Mouse (Mus musculus) hindbrain, embryonic 13.5 days (tissue): ENCODE results near the gene Zfhx3. TPM values are rescaled to one million over a fixed set of nuclear protein-coding genes. Genes with fewer than 3 reads are reported as not detected.

Experiments
- ATAC-seq: fragments of 200-750 bp; cut with Nextera tagmentation; 2 replicates; pipeline ENCODE4 v1.8.0; 2017; ENCODE audit warnings: moderate TSS enrichment; ENCODE audit not compliant: low FRiP score
- H3K27ac ChIP-seq: fragments of 300-500 bp; sonication (generic); 2 replicates; pipeline ENCODE4 v1.5.1; 2015; ENCODE audit warnings: inconsistent platforms, mild to moderate bottlenecking, moderate library complexity
- H3K27me3 ChIP-seq: fragments of 300-500 bp; sonication (generic); 2 replicates; pipeline ENCODE4 v1.6.1; 2015; ENCODE audit warnings: mild to moderate bottlenecking, inconsistent platforms
- H3K36me3 ChIP-seq: fragments of 300-500 bp; sonication (generic); 2 replicates; pipeline ENCODE4 v1.6.1; 2015; ENCODE audit warnings: mild to moderate bottlenecking, inconsistent platforms
- H3K4me1 ChIP-seq: fragments of 300-500 bp; sonication (generic); replicated peaks from 2 replicates; pipeline ENCODE4 v1.6.1; 2015; ENCODE audit warnings: inconsistent platforms
- H3K4me2 ChIP-seq: fragments of 300-500 bp; sonication (generic); 2 replicates; pipeline ENCODE4 v1.6.1; 2015; ENCODE audit warnings: inconsistent platforms, mild to moderate bottlenecking, moderate library complexity
- H3K4me3 ChIP-seq: fragments of 300-500 bp; sonication (generic); 2 replicates; pipeline ENCODE4 v1.5.1; 2015; ENCODE audit warnings: mild to moderate bottlenecking, inconsistent platforms
- H3K9ac ChIP-seq: fragments of 300-500 bp; sonication (generic); 2 replicates; pipeline ENCODE4 v1.6.1; 2015; ENCODE audit warnings: mild to moderate bottlenecking, inconsistent platforms
- H3K9me3 ChIP-seq: fragments of 300-500 bp; sonication (generic); 2 replicates; pipeline ENCODE4 v1.6.1; 2016; ENCODE audit warnings: inconsistent platforms
- WGBS: fragments of 180-500 bp; shearing (Covaris S2); methylation state at CpG from one replicate; pipeline ENCODE4 v1.1.7; 2015; 5-methylcytosine and 5-hydroxymethylcytosine counted together
- polyA plus RNA-seq: library from polyadenylated mRNA; unstranded; fragments of >200 nt; fragmentation: Nextera tagmentation; extraction: Ambion mirVana; gene quantifications from 2 replicates; pipeline ENCODE4 v1.2.1, GENCODE M21; 2015

Zfhx3 gene
- polyA plus RNA-seq, 1 experiment from 2014 or later, result 36.9 TPM

DNA sequence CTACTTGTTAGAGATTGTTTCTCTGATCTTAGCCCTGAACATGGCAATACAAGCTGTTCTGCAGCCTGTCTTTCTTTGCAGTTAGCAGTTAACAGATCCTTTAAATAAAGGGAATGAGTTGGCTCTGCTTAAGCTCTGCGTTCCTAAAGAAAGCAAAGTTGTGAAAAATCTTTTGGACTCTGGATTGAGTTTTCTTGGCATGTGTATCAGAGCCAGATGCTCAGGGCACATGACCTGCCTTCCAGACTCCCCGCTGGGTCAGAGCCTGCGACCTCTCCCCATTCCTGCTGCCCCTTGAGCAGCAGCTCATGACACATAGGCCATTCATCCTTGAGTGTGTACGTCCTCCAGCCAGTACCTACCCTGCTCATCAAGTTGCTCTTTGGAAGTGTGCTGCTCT is 81.9 kb downstream of the Zfhx3 start:
- no peak overlapping the region for H3K27ac ChIP-seq
- no peaks in the 10 kb centered on the region for H3K27me3 ChIP-seq
- H3K36me3 ChIP-seq, result no peaks in the 10 kb centered on the region
- no peak overlapping the region for H3K4me2 ChIP-seq
- no peak for ATAC-seq
- 67% methylated on average over 4 of the region's 4 CpGs for WGBS
- H3K4me3 ChIP-seq, result no peak overlapping the region
- peaks cover 11% of the 10 kb centered on the region for H3K4me1 ChIP-seq
- H3K9ac ChIP-seq, result no peak overlapping the region
- H3K9me3 ChIP-seq, result no peaks in the 10 kb centered on the region; the same call in 1 of the 2 replicates

DNA sequence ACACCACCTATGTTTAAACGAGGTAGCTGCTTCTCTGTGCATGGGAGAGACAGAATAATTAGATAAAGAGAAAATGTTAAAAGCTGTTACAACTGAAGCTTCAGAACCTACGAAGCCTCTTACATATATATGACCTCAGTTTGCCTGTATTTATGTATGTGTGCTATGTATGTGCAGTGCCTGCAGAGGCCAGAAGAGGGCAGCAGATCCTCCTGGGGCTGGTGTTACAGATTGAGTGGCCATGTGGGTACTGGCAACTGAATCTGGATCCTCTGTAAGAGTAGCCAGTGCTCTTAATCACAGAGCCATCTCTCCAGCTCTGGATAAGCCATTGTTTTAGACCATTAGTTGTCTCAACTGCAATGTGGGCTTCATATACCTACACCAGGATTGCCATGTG is 82.8 kb downstream of the Zfhx3 start:
- H3K4me3 ChIP-seq, result no peak overlapping the region
- no peak overlapping the region for H3K9ac ChIP-seq
- no peak for ATAC-seq
- no peaks in the 10 kb centered on the region for H3K36me3 ChIP-seq
- H3K9me3 ChIP-seq, result no peaks in the 10 kb centered on the region; the same call in 1 of the 2 replicates
- 89% methylated on average over 2 of the region's 2 CpGs for WGBS
- H3K27ac ChIP-seq, result no peak overlapping the region
- H3K4me2 ChIP-seq, result no peak overlapping the region
- no peaks in the 10 kb centered on the region for H3K27me3 ChIP-seq
- peaks cover 13% of the 10 kb centered on the region for H3K4me1 ChIP-seq

DNA sequence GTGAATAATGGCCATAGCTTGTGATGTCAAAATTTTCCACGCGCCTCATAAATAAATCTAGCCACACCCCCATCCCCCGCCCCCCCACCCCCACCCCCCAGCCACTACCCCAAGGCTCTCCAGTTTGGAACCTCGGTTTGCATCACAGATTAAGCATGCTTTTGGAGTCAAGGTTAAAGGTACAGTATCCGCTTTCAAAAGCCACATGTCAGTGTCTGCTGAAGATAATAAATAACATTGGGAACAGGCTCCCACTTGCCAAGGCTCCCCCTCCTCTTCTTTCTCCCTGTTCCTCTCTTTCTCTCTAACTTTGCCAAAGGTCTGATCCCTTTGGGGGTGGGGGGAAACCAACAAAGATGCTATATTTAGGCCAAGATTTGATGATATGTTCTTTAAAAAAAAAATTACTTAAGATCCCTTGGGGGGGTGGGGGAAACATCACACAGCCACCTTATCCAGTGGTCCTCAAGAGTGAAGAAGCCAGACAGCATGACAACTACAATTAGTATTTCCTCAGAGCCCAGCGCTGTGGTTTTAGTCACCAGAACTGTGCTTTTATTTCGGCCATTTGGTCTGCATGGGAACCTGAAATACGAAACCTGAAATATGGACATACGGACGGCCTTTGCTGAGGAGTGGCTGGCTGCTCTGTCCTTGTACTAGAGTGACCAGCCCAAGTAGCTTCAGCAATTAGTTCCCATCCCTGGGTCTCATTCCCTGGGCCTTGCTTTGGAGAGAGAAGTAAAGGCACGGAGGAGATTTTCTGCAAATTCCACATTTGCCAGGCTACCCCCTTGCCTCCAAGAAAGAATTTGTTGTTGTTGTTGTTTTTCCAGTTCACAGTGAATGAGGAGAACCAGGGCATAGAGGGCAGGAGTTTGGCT is 84.4 kb downstream of the Zfhx3 start:
- peaks cover 13% of the 10 kb centered on the region for H3K4me1 ChIP-seq
- H3K4me3 ChIP-seq, result no peak overlapping the region
- H3K36me3 ChIP-seq, result no peaks in the 10 kb centered on the region
- no peak for ATAC-seq
- 0 out of 2 replicates have a peak overlapping the region, but pooled peaks have one; percentile 12 for H3K27ac ChIP-seq
- no peaks in the 10 kb centered on the region; the same call in 1 of the 2 replicates for H3K9me3 ChIP-seq
- H3K27me3 ChIP-seq, result no peaks in the 10 kb centered on the region
- WGBS, result 70% methylated on average over 11 of the region's 11 CpGs
- peak overlapping the region; percentile 37 for H3K4me2 ChIP-seq
- no peak overlapping the region for H3K9ac ChIP-seq

GRCm38 (mm10) chr8:108027561-108028025 is 85.1 kb downstream of the Zfhx3 start:
- Histone ChIP-seq H3K4me3 (no peak overlapping the region), H3K9ac (no peak overlapping the region), H3K9me3 (no peaks in the 10 kb centered on the region; the same call in 1 of the 2 replicates), H3K4me2 (peak overlapping the region; percentile 37), H3K27me3 (no peaks in the 10 kb centered on the region), H3K27ac (peak overlapping the region; percentile 12; the same call in 1 of the 2 replicates), H3K4me1 (peaks cover 13% of the 10 kb centered on the region), H3K36me3 (no peaks in the 10 kb centered on the region)
- WGBS, result 57% methylated on average over 20 of the region's 20 CpGs
- no peak for ATAC-seq

DNA sequence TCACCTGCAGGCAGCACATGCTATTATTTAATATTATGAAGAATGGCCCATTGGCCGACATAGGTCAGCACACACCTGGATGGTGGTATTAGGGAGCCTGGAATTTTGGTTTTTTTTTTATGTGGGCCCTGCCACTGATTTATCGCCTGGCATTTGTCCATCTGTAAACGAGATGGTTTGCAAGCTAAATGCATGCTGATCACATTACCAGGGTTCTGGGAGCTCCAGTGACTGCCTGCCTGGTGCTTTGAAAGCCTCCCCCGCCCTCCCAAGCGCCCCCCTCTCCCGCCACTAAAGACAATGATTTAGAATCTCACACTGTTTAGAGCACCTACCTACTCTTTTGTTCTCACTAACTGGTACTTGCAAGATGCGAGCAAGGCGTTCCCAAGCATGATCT is 86.0 kb downstream of the Zfhx3 start:
- no peak for ATAC-seq
- H3K27me3 ChIP-seq, result no peaks in the 10 kb centered on the region

GRCm38 (mm10) chr8:108031159-108031558 is 88.7 kb downstream of the Zfhx3 start:
- ATAC-seq, result no peak
- no peak overlapping the region for H3K4me3 ChIP-seq
- H3K27me3 ChIP-seq, result no peaks in the 10 kb centered on the region
- no peaks in the 10 kb centered on the region for H3K9me3 ChIP-seq
- no peak overlapping the region for H3K4me2 ChIP-seq
- peaks cover 13% of the 10 kb centered on the region for H3K4me1 ChIP-seq
- no peak overlapping the region for H3K9ac ChIP-seq
- H3K27ac ChIP-seq, result no peak overlapping the region
- WGBS, result 85% methylated on average over 3 of the region's 3 CpGs
- H3K36me3 ChIP-seq, result no peaks in the 10 kb centered on the region

More for the DNA sequence above, 86.0 kb downstream of the Zfhx3 start:
- H3K27ac ChIP-seq, result no peak overlapping the region
- H3K36me3 ChIP-seq, result no peaks in the 10 kb centered on the region
- H3K9me3 ChIP-seq, result no peaks in the 10 kb centered on the region; the same call in 1 of the 2 replicates
- 50% methylated on average over 8 of the region's 8 CpGs for WGBS
- H3K4me3 ChIP-seq, result no peak overlapping the region
- H3K9ac ChIP-seq, result no peak overlapping the region
- peaks cover 13% of the 10 kb centered on the region for H3K4me1 ChIP-seq
- no peak overlapping the region for H3K4me2 ChIP-seq

- Histone ChIP-seq H3K9me3 (no peaks in the 10 kb centered on the region), H3K27ac (no peak overlapping the region), H3K9ac (no peak overlapping the region), H3K4me3 (no peak overlapping the region), H3K36me3 (no peaks in the 10 kb centered on the region), H3K4me2 (no peak overlapping the region), H3K27me3 (no peaks in the 10 kb centered on the region), H3K4me1 (peaks cover 2% of the 10 kb centered on the region; the same call in 1 of the 2 replicates)
- 77% methylated on average over 3 of the region's 3 CpGs for WGBS
- no peak for ATAC-seq
These were observed 91.6 kb downstream of the Zfhx3 start for GRCm38 (mm10) chr8:108034070-108034469.

DNA sequence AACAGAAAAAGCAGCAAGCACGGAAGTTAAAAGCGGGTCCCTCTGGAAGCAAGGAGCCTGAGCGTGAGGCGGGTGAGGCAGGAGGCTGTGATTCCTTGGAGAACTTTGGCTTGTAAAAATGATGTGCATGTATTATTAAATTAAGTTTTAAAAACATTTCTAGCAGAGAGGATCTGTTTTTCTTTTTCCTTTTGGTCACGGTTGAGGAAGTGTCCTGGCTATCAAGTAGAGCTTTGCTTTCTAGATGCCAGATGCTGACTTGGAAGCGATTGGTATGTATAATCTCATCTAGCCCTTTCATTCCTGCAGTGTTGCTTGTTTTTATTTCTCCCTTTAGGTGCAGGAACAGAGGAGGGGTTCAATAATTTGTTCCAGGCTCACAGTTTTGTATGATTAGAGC is 92.3 kb downstream of the Zfhx3 start:
- Histone ChIP-seq H3K9ac (no peak overlapping the region), H3K36me3 (no peaks in the 10 kb centered on the region), H3K4me1 (peaks cover 2% of the 10 kb centered on the region; the same call in 1 of the 2 replicates), H3K27me3 (no peaks in the 10 kb centered on the region), H3K4me3 (no peak overlapping the region), H3K27ac (no peak overlapping the region), H3K9me3 (no peaks in the 10 kb centered on the region), H3K4me2 (no peak overlapping the region)
- no peak for ATAC-seq
- WGBS, result 75% methylated on average over 6 of the region's 6 CpGs

- Histone ChIP-seq H3K4me3 (no peak overlapping the region), H3K9me3 (no peaks in the 10 kb centered on the region), H3K27me3 (no peaks in the 10 kb centered on the region), H3K9ac (no peak overlapping the region), H3K4me1 (peaks cover 4% of the 10 kb centered on the region; the same call in 1 of the 2 replicates), H3K36me3 (no peaks in the 10 kb centered on the region), H3K27ac (no peak overlapping the region), H3K4me2 (no peak overlapping the region)
- WGBS, result 84% methylated on average over 4 of the region's 4 CpGs
- ATAC-seq, result no peak
These were observed 101.2 kb downstream of the Zfhx3 start for GRCm38 (mm10) chr8:108043618-108044017.

DNA sequence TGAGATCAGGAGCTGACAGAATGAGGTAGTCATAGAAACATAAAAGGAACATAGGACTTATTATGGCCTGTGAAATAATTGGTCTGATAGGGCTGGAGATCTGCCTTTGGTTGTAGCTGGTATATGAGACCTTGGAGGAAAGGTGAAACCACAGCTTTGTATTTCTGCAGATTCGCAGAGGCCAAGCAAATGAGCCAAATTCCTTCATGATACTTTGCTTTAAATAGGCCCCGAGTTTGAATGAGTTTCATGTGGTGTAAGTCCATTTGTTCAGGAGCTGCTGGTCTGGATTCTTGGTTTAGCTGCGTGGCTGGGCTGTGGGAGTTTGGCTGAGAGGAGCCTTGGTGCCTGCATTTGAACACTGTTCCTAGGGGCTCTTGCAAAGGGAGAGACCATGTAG is 101.7 kb downstream of the Zfhx3 start:
- ATAC-seq, result no peak
- no peaks in the 10 kb centered on the region for H3K27me3 ChIP-seq
- WGBS, result 85% methylated on average over 3 of the region's 3 CpGs

GRCm38 (mm10) chr8:108056241-108056640 is 113.8 kb downstream of the Zfhx3 start:
- H3K36me3 ChIP-seq, result no peaks in the 10 kb centered on the region
- H3K4me2 ChIP-seq, result no peak overlapping the region
- peaks cover 11% of the 10 kb centered on the region; the same call in 1 of the 2 replicates for H3K4me1 ChIP-seq
- ATAC-seq, result no peak
- peak overlapping the region; percentile 68 for H3K27ac ChIP-seq
- H3K4me3 ChIP-seq, result no peak overlapping the region
- no peak overlapping the region for H3K9ac ChIP-seq
- 56% methylated on average over 5 of the region's 5 CpGs for WGBS
- H3K27me3 ChIP-seq, result 0 out of 2 replicates have a peak, but pooled peaks cover 3% of the 10 kb centered on the region
- H3K9me3 ChIP-seq, result no peaks in the 10 kb centered on the region

More for the DNA sequence above, 101.7 kb downstream of the Zfhx3 start:
- no peak overlapping the region for H3K4me2 ChIP-seq
- peaks cover 4% of the 10 kb centered on the region; the same call in 1 of the 2 replicates for H3K4me1 ChIP-seq
- H3K4me3 ChIP-seq, result no peak overlapping the region
- no peaks in the 10 kb centered on the region for H3K9me3 ChIP-seq
- H3K27ac ChIP-seq, result no peak overlapping the region
- no peaks in the 10 kb centered on the region for H3K36me3 ChIP-seq
- H3K9ac ChIP-seq, result no peak overlapping the region

DNA sequence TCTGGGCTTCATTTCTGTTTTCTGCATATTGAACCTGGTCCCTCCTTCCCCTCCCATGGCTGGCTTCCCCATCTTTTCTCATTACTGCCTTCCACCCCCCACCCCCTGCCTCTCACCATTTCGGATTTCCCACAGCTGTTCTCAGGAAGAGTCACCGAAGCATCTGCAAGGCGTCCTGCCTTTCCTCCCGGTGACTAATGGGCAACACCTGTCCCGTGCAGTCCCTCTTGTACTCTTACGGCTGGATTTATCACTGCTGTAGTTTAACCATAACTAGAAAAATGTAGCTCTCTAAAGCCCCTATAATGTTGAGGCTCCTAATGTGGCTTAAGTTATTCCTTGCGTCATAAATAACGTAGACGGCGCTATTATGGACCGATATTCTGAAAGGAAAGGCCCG is 119.5 kb downstream of the Zfhx3 start:
- Histone ChIP-seq H3K27me3 (no peaks in the 10 kb centered on the region), H3K4me2 (no peak overlapping the region), H3K9ac (no peak overlapping the region), H3K27ac (no peak overlapping the region), H3K4me1 (peaks cover under 1% of the 10 kb centered on the region), H3K4me3 (no peak overlapping the region), H3K9me3 (no peaks in the 10 kb centered on the region), H3K36me3 (no peaks in the 10 kb centered on the region)
- no peak for ATAC-seq
- 75% methylated on average over 12 of the region's 12 CpGs for WGBS
